Mouse (Mus musculus) kidney, postnatal 36 days (tissue): Measurements from ENCODE around the gene Fibp.

Source experiments
- DNase-seq, 2 experiments: peaks; one replicate each; pipeline ENCODE4 v3.0.0; 2021 to 2022; ENCODE audit warnings: mixed read lengths in 2 of 2

Fibp gene

DNA sequence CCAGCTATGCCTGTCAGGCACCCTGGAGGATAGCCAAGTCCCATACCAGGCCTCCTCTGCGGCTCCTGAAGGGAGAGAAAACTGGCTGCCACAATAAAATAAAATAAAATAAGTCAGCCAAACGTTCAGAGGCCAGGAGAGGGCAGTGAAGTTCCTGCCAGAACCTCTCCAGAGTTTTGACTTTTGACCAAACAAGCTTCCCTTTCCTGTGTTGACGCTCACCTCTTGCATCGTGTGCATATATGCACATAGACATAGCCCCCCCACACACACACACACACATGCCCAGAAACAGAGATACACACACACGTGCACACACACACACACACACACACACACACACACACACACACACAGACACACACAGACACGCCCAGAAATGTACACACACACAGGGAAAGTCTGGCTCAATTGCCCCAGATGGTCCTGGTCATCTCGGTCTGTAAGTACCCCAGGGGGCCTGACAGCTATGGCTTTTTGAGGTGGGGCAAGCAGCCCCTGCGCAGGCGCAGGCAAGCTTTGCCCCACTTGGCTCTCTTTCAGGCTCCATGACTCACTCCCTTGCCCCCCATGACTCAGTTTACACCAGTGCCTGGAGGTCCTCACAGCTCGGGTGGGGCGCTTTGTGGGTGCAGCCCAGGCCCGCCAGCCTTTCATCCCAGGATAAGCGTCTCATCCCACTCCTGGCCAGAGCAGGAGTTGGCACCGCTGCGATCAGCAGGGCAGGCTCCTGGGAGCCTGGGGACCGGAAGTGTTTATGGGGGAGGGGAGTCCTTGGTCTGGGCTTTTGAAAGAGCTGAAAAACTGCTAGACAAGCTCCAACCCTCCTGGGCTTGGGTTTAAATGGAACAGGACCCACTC, 27.2 kb upstream of the Fibp start:
- peak; percentile 75 for DNase-seq

DNA sequence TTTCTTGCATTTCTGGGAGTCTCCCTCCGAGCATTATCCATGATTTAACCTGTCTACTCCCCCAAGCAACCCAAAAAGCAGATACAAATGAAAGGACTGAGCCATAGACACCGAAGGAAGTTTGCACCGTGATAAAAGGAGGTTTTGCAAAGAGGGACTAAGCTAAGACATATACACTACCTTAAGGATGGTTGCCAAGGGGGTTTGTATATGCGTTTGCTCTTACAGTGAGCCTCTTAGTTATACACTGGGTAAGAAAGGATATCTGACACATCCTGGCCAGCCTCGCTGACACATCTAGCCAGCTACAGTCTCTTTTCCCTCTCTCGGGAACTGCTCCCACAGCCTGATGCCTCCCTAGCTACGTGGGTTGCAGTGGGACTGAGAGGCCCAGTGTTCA, 26.5 kb upstream of the Fibp start:
- DNase-seq, result no peak

DNA sequence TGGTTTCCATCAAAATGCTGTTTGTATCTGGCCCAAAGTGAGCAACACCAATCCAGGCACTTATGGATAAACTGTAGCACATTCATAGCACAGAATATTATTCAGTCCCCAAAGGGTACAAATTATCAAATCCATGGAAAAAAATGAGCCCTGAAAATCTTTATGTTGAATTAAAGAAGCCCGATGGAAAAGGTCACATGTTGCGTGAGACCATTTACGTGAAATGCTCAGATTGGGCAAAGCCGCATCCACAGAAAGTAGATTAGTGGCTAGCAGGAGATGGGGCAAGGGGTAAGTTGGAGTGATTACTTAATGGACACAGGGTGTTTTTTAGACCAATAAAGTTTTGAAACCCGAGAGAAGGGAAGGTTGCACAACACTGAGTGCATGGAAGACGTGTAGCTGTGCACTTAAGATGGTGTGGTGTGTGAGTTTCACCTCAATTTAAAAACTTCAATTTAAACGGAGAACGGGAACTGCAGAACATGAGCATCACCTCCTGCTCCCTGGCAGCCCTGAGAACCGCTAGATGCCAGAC, 16.0 kb upstream of the Fibp start:
- no peak for DNase-seq

DNA sequence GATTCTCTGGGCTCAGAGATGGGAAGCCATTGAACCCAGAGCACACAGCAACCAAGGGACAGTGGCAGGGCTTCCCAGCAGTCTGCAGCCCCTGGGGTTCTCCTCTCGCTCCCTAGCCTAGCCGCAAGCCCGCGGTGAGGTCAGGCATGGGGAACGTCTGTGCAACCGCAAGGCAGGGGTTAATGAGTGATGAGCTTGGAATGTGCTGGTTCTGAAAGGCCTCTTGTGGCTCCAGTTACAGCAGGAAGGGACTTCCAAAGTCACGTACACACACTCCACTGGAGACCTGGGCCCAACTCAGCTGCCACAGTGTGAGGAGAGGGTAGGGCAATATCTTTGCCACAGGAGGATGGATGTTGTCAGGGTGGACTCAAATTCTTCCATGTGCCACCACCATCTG, 15.5 kb upstream of the Fibp start:
- DNase-seq, result peak; percentile 64 to 69

DNA sequence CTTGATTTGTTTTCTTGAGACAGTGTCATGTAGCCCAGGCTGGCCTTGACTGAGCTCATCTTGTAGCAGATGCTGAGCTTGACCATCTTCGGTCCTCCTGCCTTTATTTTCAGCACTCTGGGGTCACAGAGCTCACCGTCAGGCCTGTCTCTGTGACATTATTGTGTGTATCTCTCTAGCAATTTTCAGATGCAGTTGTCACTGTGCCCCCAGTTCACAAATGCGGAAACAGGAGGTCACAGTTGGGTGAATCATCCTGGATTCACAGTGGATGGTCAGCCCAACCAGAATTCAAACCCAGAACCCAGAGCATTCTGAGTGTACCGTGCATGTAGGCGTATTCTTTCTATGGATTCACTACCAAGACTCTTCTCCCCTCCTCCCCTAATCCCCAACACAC, 14.7 kb upstream of the Fibp start:
- DNase-seq, result no peak

DNA sequence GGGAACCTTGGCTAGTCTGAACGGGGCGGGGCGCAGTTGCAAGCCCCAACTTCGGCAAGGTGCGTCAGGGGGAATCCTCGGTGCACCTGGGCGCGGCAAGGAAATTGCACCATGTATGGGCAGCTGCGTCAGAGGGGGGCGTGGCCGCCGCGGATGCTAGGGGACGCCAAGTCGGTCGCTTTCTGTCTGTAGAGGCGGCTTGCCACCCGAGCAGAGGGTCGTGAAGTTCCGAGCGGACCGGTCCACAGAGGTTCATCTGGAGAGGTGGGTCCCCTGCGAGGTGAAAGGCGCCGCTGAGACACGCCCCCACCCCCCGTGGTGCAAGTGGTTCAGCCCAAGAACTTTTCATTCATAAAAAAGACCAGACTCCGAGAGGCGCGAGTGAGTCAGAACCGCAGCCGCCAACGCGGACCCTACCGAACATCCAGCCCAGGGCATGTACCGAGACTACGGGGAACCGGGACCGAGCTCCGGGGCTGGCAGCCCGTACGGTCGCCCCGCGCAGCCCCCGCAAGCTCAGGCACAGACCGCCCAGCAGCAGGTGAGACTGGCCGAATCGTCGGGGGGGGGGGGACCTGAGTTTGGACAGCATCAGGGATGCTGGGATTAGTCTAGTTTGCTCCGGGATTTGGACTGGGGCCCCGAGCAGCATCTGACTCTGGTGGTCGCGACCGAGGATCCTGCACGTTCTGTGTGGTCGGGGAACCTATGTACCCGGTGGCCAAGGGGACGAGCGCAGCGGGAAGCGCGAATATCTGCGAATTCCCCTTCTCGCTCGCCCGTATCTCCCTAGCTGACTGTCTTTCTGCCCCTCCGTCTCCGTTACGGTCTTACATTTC, 12.7 kb upstream of the Fibp start, which contains the start of gene Fosl1:
Fosl1 (plus strand) TSS at position 33 of the 839 bp plus-strand sequence.
- peak; percentile 61 to 85 for DNase-seq

DNA sequence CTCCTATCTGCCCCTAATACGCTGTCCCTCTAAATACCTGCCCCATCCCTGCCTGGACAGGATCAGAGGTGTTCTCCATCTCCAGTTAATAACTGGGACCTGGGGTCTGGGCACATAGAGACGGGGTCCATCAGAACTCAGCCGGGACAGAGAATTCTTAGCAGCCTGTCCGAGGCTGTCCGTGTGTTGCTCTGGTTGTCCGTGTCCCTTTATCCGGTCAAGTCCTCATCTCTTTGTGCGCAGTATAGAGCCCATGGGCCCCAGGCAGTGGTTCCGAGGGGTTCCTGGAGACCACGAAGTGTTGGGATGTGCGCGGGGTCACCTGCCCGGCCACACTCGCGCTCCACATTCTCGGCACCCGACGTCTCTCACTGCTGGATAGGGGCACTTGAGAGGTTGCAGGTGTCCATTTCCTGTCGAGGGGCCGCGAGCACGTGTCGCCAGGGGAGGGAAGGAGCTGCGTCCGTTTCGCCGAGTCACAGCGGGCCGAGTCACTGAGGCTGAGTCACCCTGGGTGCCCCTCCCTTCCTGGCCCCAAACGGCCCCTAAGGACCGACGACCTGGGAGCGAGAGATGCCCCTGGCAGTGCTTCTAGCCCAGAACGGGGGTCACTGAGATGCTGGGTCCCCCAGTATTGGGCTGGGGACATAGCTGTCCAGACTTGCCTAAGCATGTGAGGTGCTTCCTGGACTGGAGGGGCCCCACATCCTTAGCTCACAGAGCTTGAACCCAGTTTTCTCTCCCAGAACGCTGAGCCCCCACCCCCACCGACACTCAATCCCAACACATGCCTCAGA, 11.9 kb upstream of the Fibp start:
- peak in 1 of 2 experiments; percentile 33 for DNase-seq

DNA sequence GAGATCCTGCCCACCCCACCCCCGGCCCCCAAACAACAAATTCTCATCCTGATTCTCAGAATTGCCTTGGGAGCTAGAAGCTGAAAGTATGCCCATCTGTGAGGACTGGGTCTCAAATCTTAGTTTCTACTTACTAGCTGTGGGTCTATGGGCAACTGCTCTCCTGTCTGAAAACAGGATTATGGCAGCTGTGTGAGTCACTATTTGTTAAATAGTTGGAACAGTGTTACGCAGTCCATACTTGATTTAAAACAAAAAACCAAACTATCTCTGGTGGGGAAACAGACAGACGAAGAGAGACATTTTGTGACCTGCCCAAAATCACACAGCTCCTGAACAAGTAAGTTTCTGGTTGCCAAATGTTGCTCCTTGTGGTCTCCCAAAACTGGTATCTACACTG, 10.7 kb upstream of the Fibp start:
- no peak for DNase-seq

DNA sequence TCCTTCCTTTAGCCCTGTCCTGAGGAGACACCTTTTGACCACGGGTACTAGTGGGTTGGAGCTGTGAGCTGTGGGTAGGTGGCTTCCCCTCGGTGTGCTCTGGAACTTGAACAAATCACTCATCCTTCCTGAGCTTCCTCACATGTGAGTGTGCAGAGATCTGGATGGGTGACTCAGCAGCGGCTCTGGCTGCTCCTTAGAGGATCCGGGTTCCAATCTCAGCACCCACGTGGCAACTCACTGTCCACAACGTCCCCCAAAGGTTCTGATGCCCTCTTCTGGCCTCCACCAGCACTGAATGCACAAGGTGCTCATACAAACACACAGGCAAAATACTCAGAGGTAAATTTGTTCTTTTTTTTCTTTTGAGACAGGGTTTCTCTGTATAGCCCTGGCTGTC, 8.6 kb upstream of the Fibp start:
- no peak for DNase-seq

DNA sequence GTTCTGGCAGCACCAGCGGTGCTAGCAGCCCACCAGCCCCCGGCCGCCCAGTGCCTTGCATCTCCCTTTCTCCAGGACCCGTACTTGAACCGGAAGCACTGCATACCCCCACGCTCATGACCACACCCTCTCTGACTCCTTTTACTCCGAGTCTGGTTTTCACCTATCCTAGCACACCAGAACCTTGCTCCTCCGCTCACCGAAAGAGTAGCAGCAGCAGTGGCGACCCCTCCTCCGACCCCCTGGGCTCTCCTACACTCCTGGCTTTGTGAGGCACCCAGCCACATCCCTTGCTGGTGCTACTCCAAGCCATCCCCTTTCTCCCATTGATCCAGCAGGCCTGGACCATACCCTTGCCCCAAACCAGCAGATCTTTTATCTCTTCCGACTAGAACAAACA, 5.4 kb upstream of the Fibp start:
- DNase-seq, result no peak

DNA sequence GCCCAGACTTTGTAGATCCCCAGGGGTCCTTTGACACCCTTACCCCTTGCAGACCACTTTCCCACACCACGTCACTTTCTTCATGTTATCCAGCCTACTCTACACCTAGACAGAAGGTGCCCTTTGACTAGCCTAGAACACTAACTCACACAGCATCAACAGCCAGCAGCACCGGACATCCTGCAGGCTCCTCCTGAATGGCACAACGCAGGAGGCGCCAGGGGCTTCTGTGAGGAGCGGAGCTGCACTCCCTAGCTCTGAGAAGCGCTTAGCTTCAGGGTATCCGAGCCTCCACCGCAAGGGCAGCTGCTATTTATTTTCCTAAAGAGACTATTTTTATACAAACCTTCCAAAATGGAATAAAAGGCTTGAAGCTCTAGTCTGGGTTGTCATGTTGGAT, 4.8 kb upstream of the Fibp start:
- DNase-seq, result peak in 1 of 2 experiments; percentile 31

DNA sequence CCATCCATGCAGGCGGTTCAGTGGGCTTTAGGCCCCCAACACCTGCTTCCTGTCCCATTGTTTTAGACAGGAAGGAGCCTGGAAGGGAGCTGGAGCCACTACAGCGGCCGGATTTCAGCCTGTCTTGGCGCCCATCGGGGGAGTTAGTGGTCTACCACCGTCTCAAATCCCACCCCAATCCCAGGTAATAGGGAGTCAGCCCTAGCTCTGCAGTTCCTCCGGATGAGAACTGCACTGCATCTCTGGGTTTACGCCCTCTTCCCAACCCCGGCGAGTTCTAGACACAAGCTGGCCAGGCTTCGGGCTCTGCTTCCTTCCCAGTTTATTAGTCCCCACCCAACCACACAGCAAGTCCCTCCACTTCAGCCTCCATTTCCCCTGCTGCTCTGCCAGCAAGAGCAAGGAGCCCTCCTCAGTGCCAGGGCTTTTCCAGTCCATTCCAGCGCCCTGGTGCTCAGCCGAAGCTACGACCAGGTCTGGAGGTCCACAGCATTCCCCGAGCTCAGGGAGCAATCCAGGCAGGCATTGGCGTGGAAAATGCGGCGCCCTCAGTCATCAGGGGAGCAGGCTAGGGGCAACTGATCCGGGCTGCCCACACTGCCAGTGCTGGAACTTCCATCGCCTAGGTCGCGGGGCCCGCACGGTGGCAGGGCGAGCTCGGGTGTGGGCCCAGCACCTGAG, 4.0 kb upstream of the Fibp start:
- DNase-seq, result peak; percentile 49 to 57

DNA sequence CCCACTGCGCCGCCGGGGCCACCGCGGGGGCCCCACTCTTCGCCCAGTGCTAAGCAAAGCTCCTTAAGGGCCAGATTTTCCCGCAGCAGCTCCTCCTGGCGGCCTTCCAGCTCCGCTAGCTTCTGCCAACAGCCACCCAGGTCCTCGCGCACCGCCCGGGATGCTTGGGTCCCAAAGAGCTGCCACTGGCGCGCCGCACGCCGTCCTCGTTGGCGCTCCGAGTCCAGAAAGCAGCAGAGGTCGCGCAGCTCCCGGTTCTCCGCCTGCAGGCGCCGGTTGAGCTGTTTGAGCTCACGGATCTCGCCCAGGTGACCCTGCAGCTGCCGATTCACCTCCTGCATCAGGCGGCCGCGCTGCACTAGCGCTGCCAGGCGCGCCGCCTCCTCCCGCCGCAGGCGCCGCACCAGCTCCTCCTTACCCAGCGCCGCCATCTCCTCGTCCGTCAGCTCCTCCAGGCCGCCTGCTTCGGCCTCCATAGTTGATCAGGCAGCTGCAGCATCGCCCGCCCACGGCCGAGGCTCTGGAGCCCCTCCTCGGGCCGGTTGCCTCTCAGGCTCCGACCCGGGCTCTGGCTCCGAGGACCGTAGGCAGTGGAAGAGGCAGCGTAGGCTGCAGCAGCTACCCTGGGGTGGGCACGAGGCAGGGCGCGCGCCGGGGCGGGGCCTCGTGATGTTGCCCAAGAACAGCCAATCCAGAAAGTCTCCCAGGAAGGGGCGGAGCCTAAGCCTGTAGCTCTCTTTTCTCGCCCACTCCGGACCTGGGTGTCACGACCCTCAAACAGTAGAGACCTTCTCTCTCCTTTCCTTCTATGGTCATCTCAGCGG, 3.3 kb upstream of the Fibp start:
- peak; percentile 97 to 99 for DNase-seq

DNA sequence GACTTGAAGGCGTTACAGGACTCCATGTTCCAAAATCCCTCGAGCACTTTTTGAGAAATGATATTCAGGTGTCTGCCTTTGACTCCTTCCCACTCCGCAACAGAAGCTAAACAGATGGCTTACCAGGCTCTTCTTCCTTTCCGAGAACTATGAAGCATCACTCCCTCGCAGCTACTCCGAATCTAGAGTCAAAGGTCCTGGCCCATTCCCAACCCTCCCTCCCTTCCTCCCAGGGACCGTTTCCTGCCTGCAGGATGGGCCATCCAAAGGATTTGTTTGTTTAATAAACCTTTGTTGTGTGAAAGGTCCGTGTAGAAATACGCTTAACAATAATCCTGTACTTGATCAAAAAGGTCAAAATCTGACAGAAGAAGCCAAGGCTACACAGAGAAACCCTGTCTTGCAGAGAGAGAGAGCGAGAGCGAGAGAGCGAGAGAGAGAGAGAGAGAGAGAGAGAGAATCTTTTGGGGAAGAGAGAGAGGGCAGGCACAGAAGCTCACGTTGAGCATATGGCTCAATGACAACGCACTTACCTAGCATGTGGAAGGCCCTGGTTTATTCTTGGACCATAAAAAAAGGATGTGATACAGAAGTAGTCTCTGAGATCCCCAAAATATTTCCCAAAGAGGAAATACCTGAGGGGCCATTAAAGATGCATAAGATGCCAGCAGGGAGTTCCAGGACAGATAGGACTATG, 2.5 kb upstream of the Fibp start, which contains the start of gene Ccdc85b:
Ccdc85b (minus strand) TSS at position 149 of the 697 bp plus-strand sequence.
- DNase-seq, result no peak

DNA sequence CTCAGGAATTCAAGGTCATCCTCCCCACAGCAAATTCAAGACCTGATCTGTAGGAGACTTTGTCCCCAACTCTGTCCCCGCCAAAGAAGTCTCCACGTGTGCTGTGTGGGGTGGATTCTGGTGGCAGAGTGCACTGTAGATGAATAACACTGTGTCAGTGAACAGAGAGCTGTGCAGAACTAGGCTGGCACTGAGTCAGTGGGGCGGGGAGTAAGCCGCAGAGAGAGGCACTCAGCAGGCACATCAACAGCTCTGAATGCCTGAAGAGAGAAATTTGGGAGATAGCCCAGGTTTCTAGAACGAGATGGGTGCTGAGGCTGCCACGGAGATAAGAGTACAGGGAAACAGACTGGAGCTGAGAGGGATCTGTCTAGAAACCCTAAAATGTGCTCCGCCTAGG, 1.4 kb upstream of the Fibp start:
- peak; percentile 47 to 58 for DNase-seq

DNA sequence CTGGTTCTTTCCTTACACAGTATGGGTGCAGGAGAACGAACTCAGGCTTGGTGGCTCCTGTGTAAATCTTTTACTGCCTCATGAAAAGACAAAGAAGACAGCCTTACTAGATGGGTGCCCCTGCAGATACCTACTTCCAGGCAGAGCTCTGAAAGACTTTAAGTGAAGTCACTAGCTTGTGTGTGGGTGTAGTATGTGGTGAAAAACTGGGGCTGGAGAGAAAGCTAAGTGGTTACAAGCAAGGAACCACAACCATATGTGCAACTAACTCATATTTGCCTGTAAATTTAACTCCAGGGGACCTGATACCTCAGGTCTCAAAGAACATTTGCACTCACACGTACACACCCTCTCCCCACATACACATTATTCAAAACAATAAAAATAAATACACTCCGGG, 519 bp upstream of the Fibp start:
- DNase-seq, result no peak

DNA sequence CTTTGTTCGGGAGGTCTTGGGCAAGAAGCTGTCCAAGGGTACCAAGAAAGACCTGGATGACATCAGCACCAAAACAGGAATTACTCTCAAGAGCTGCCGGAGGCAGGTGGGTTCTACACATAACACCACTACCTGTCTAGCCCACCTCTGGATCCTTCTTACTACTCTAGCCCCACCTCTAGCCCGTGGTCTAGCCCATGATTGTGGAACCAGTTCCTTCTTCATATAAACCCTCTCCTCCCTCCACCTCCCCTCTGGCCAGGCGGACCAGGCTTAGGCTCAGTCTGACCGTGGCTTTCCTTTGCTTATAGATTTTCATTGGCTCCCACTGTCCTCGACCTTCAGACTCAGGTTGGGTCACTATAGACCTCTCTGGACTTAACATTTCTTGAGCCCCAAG, 996 bp downstream of the Fibp start:
- DNase-seq, result no peak

DNA sequence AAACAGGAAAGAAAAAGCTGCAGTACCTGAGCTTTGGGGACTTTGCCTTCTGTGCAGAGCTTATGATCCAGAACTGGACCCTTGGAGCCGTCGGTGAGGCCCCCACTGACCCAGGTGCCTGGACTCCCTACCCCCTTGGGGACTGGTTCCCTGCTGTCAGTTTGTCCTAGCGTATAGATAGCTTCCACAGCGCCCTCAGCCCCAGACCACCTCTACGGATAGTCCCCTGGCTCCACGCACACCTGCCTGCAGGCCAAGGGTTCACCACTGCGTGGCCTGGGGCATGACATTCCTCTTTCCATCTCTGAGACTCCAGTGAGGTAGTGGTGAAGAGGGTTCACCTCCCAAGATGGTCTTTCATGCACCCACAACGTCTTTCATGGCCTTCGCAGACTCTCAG, 2.8 kb downstream of the Fibp start:
- no peak for DNase-seq

DNA sequence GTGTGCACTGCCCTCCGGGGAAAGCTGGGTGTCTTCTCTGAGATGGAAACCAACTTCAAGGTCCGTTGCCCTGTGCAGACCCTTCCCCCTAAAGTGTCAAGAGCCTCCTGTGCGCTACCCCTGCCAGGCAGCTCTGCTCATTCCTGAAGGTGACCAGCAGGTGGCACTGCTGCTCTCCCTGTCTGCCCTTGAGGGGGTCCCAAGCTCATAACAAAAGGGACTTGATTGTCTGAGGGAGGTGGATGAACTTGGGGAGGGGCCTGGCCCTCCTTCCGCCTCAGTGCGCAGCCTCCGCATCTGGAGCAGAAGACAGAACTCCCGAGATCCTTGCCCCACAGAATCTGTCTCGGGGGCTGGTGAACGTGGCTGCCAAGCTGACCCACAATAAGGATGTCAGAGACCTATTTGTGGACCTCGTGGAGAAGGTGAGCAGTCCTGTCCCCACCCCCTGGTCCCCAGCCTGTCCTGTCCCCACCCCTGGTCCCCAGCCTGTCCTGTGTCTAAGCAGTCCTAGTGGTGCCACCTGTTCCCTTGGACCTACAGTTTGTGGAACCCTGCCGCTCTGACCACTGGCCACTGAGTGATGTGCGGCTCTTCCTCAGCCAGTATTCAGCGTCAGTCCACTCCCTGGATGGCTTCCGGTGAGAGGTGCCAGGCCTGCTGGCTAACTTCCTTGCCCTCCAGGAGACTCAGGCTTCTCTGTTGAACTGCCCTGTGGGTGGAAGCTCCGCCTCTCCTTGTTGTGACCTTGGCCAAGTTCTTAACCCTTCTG, 3.6 kb downstream of the Fibp start:
- DNase-seq, result peak; percentile 60 to 69

DNA sequence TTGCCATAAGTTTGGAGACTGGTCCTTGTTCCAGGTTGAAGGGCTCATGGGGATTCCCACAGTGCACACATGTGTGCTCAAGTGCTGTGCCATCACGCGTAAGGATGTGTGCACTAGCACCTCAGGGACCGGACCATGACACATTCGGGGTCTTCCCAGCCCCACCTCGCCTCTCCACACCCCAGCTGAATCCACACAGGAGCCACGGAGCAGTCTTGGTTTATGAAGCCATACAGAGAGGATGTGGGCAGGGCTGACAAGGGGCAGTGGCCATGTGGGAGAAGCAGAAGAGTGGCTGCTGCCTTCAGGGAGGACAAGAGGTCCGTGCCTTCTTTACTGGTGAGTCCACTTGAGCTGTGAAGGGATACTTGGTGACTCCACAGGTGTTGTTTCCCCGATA, 4.6 kb downstream of the Fibp start:
- DNase-seq, result no peak
